Mouse (Mus musculus) cerebellum, postnatal 14 days (tissue): ENCODE measurements around the gene Xaf1.
A peak's percentile ranks its signal among the peaks of the same experiment; 100 is the strongest.
"Not testable (repeated sequence)": the region's sequence is repeated elsewhere in the genome, so short reads cannot be mapped to it uniquely, and the experiment has no call there.

Experiments
- DNase-seq, 2 experiments: peaks; one replicate each; pipeline ENCODE4 v3.0.0; 2021; ENCODE audit warnings: mixed read lengths in 2 of 2

Gene Xaf1

DNA sequence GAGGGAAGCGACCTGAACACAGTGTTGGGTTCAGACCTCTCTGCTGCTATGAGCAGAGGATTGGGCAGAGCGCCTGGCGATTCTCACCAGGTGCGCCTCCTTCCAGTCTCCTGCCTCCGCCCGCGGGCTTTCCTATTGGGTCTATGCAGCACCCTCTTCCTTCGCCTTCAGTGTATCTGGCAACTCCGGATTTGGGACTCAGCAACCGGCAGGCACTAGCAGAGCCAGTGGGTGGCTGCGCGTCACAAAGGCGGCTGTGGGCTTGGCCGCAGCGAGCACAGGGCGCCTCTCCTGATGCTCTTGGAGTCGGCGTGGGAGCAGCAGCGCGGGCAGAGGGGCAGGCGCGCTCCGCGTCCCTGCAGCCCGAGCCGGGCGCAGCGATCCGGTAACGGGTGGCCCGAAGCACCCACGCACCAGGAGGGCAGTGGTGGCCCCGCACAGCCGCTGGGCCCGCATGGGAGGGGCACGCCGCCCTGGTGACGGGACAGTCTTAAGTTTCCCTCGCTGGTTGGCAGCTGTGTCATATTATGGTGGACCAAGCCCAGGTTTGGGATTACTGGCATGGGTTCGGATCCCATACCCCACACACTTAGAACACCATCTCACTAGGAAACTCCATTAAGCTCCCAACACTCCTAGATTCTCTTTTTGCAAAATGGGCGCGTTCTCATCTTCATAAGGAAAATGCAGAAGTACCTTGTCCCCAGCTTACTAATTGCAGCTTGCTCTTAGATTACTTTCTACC is 12.9 kb downstream of the Xaf1 start, which contains the start of gene Fbxo39:
Gene Fbxo39 (plus strand): TSS at position 294 of the 745 bp plus-strand sequence.
- DNase-seq: no peak

GRCm38 (mm10) chr11:72318026-72318425 is 16.6 kb downstream of the Xaf1 start:
- DNase-seq: no peak

- DNase-seq: no peak
Observed at GRCm38 (mm10) chr11:72324431-72324830, 23.0 kb downstream of the Xaf1 start.

GRCm38 (mm10) chr11:72325701-72326100 is 24.3 kb downstream of the Xaf1 start:
- DNase-seq: no peak

DNA sequence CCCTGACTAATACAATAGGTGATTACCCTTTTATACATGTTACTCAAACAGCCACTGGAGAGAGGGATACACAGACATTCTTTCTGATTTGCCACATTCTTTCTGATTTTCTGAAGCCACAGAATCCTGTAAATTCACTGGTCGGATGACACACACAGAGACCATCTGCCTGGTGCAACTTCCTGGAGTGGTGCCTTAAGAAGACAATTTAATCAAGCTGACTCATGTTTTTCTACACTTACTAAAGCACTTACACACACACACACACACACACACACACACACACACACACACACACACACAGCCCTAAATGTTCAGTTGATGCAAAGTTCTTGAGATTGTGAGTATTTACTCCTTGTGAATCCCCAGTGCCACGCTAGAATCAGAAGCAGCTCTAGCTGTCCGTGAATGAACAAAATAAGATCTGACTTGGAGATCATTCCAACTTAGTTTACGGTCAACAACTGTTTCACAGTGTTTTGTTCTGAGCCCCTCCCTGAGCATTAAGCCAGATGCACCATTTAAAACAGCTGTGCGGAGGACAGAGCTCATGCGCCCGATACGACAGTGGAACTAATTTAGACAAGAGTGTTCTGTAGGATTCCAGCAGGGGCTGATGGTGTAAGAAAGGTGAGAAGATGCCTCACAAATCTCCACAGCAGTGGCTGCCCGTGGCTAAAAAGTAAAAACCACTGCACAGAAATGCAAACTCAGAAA is 31.7 kb downstream of the Xaf1 start:
- peak; percentile 38 to 59 for DNase-seq

GRCm38 (mm10) chr11:72334653-72335052 is 33.2 kb downstream of the Xaf1 start:
- no peak for DNase-seq

DNA sequence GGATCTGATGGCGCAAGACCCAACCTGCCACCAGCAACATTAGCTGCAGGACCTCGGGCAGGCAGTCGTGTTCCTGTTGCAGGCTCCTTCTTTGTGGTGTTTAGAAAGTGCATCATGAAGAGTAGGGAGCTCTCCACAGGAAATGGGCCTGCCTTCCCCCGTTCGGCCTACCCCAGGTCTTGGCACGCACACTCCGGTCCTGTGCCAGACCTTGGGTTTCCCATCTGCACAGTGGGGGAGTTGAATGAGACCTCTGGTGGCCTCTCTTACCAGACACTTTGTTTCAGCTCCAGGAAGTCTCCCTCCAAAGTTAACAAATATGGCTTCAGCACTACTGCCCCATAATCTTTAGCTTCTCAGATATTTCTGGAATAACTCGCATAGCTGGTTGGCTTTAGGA is 35.3 kb downstream of the Xaf1 start:
- DNase-seq: peak in 1 of 2 experiments; percentile 24

DNA sequence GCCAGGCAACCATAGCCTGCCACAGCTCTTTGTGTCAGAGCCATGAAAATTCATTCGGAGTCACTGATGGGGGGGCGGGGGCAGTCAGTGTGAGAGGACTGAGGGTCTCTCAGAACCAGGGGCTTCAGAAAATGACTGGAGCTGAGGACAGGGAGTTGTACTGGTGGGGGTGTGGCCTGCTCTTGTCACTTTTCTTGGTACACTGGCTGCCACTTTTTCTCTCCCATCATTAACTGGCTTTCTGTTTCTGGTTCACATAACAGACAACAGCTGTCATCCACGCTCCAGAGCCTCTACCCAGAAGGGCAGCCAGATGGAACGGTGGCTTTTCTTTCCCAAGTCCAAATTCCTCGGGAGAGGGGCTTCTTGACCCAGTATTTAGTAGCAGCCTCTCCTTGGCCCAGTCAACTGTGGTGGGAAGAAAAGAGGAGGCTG is 37.0 kb downstream of the Xaf1 start:
- peak; percentile 49 to 51 for DNase-seq

DNA sequence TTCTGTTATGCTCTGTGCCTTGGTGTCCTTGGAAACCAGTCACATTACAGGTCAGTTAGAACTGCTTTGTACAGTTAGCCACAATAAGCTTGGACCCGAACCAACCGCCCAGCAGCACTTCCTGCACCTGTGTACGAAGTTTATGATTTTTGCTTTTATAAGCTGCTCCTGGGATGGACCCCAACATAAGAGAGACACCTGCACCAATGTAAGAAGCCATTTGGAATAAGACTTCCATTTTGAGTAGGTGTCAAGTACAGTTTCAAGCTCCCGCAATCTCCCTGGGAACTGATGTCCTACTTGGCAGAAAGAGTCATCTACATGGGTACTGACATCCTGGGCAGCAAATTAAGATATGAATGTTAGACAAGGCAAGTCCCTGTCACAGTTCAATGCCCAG is 38.3 kb downstream of the Xaf1 start:
- DNase-seq: peak in 1 of 2 experiments; percentile 24

GRCm38 (mm10) chr11:72342549-72343237 is 41.3 kb downstream of the Xaf1 start:
- DNase-seq: peak; percentile 69 to 75

DNA sequence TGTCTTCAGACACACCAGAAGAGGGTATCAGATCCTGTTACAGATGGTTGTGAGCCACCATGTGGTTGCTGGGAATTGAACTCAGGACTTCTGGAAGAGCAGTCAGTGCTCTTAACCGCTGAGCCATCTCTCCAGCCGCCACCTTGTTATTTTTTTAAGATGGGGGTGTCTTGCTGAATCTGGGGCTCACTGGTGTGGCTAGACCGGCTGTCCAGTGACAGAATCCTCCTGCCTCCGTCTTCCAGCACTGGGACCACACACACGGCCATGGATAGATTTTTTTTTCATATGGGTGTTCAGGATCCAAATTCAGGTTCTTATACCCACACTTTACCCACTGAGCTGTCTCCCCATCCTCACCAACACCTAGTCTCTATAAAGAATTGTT is 41.8 kb downstream of the Xaf1 start:
- DNase-seq: not testable (repeated sequence)

DNA sequence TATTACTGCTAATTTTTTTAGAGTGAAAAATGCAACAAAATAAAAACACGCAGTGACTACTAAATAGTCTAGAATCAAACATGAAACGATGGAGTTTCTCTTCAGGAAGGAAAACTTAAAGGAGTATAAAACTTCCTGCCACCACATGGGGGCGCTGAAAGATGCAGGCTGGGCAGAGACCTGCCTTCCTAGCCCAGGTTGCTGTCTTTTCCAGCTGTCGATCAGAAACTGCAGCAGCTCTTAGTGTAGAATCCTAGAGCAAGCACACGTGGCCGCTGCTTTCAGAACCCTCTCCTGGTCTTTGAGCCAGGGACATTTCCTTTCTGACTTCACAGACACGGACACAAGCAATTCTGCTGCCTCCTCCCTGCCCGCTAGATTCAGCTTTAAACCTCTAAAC is 42.5 kb downstream of the Xaf1 start:
- DNase-seq: peak; percentile 50 to 72

- DNase-seq: no peak
Observed at GRCm38 (mm10) chr11:72344486-72344885, 43.1 kb downstream of the Xaf1 start.

GRCm38 (mm10) chr11:72348563-72348962 is 47.1 kb downstream of the Xaf1 start:
- no peak for DNase-seq

DNA sequence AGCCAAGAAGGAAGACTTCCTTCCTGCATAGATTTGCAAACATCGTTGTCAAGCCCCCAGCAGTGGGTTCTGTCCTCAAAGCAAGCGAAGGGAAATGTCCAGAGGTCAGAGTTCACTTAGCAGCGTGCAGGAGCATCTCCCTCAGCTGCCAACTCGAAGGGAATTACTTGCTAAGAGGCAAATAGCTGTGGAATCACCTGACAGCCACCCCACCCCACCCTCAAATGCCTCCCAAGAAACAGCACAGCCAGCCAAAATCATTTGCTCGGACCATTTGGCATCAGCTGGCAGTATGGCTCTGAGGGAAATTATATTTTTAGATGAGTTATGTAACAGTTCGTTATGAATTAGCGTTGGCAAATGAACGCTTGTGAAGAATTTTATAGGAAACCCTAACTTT is 47.6 kb downstream of the Xaf1 start:
- peak; percentile 60 to 70 for DNase-seq

GRCm38 (mm10) chr11:72349652-72350051 is 48.2 kb downstream of the Xaf1 start:
- DNase-seq: no peak

DNA sequence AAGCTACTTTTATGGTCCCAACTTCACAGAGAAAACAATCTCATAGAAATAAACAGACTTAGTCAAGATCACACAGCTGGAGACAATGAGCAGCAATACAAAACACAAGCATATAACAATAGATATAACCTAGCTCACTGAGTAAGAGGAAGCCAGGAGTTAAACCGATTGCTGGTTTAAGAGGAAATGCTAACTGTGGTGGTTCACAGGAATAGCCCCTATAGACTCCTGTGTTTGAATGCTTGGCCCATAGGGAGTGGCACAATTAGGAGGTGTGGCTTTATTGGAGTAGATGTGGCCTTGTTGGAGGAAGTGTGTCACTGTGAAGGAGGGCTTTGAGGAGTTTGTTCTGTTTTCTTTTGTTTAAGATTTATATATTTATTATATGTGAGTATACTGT is 50.8 kb downstream of the Xaf1 start:
- no peak for DNase-seq

- no peak for DNase-seq
Observed at GRCm38 (mm10) chr11:72353186-72353585, 51.8 kb downstream of the Xaf1 start.

GRCm38 (mm10) chr11:72354971-72355728 is 53.7 kb downstream of the Xaf1 start:
- peak; percentile 80 to 92 for DNase-seq

- peak; percentile 72 to 78 for DNase-seq
Observed at GRCm38 (mm10) chr11:72361385-72362346, 60.2 kb downstream of the Xaf1 start.

GRCm38 (mm10) chr11:72362347-72362741 is 60.9 kb downstream of the Xaf1 start, which contains the start of gene Tekt1:
Gene Tekt1 (minus strand): TSS chr11:72362442.
- DNase-seq: no peak
